Mouse (Mus musculus): Measurements from ENCODE around the gene Phf3.
"Not testable (repeated sequence)": the region's sequence is repeated elsewhere in the genome, so short reads cannot be mapped to it uniquely, and the experiment has no call there.

Phf3 gene

GRCm38 (mm10) chr1:30770599-30770998, 103.1 kb downstream of the Phf3 start:
- DNase-seq (ENCODE audit: low spot score), result not testable (repeated sequence)

- DNase-seq (ENCODE audit: low spot score), result no peak
Observed at GRCm38 (mm10) chr1:30756794-30757193, 116.9 kb downstream of the Phf3 start.

GRCm38 (mm10) chr1:30755453-30756224, 118.1 kb downstream of the Phf3 start:
- no peak for DNase-seq (ENCODE audit: low spot score)
